ENCODE assay signal across 10 mouse cellular contexts in genomic region chr5:27544816-27545270, GRCm38 (mm10). TPM values are rescaled to one million over a fixed set of nuclear protein-coding genes. Genes with fewer than 3 reads are reported as not detected.
DNase-seq lines count a peak whose midpoint lies in the region; ATAC-seq lines count a peak whose summit lies in the region.
"Had no signal": no experiment of that assay in that cellular context is flagged by ENCODE, and none has a peak within 500 bp of the region (broad histone marks: within the 10 kb centered on the region; RNA-seq: fewer than 3 reads in every experiment).

No protein-coding gene starts in this region.

- H3K4me3 ChIP-seq in heart, embryonic 11.5 days (ENCODE audit: low read depth, low read length), result no peak overlapping the region
- H3K4me3 ChIP-seq: limb, embryonic 15.5 days had no signal

- H3K9me3 ChIP-seq in heart, embryonic 11.5 days (replicated peaks; ENCODE audit: control insufficient read depth, low read length), result no peaks in the 10 kb centered on the region
- H3K9me3 ChIP-seq: limb, embryonic 15.5 days had no signal

- peak; percentile 24 for DNase-seq in urinary bladder, postnatal 14 days (ENCODE audit: low spot score)
- no peak for DNase-seq in urinary bladder, postnatal 10 days (ENCODE audit: low spot score)
- DNase-seq in cerebellum, adult 11 months, result peak; percentile 41
- DNase-seq in kidney, postnatal 4 days, result peak; percentile 73 to 78
- peak; percentile 54 for DNase-seq in neural tube, embryonic 10.5 days (ENCODE audit: extremely low spot score, low spot score)
- no peak for DNase-seq in thymus, postnatal 14 days
- no peak for DNase-seq in gastrocnemius, adult 18-20 months (ENCODE audit: low spot score)

- 0 out of 2 replicates have a peak, but pooled peaks have one; percentile 26 for ATAC-seq in heart, embryonic 11.5 days (replicated peaks; ENCODE audit: insufficient number of reproducible peaks, low FRiP score, low TSS enrichment)

- H3K4me1 ChIP-seq in heart, embryonic 11.5 days (ENCODE audit: control insufficient read depth, insufficient read depth, low read length), result no peaks in the 10 kb centered on the region
- H3K4me1 ChIP-seq: limb, embryonic 15.5 days had no signal

- no peaks in the 10 kb centered on the region for H3K27me3 ChIP-seq in heart, embryonic 11.5 days (ENCODE audit: control insufficient read depth, insufficient read depth, low read length)
- H3K27me3 ChIP-seq: limb, embryonic 15.5 days had no signal

- H3K36me3 ChIP-seq in heart, embryonic 11.5 days (ENCODE audit: control insufficient read depth, insufficient read depth, low read length), result no peaks in the 10 kb centered on the region
- H3K36me3 ChIP-seq: limb, embryonic 15.5 days had no signal

- 11% methylated on average over 2 of the region's 2 CpGs for WGBS in heart, embryonic 11.5 days (ENCODE audit: insufficient replicate concordance)

- H3K27ac ChIP-seq in heart, embryonic 11.5 days (ENCODE audit: low read depth, low read length), result no peak overlapping the region
- H3K27ac ChIP-seq: limb, embryonic 15.5 days had no signal

- H3K9ac ChIP-seq in heart, embryonic 11.5 days (ENCODE audit: low read depth, low read length), result no peak overlapping the region
- H3K9ac ChIP-seq: limb, embryonic 15.5 days had no signal

- no peak overlapping the region for H3K4me2 ChIP-seq in heart, embryonic 11.5 days
- H3K4me2 ChIP-seq: limb, embryonic 15.5 days had no signal

RNA-seq across cellular contexts. Expression of gene Speer4b, which starts 43.6 kb away (rescaled TPM):
- polyA plus RNA-seq in heart, embryonic 11.5 days (2014; fragmentation: Nextera tagmentation; extraction: Ambion mirVana), result not detected in 2 replicates
- total RNA-seq in gastrocnemius, adult 18-20 months (2021), result not detected
- total RNA-seq: common myeloid progenitor, adult 5-6 weeks had no signal

Comparison
In these comparisons a context has a peak if more than half of its experiments do, and no peak if none do; other contexts are left out.
1. DNase-seq: peak in urinary bladder, postnatal 14 days (single experiment), cerebellum, adult 11 months (single experiment), kidney, postnatal 4 days (2 of 2) and neural tube, embryonic 10.5 days (single experiment); none in urinary bladder, postnatal 10 days (single experiment), thymus, postnatal 14 days (single experiment) and gastrocnemius, adult 18-20 months (single experiment).